Mouse (Mus musculus) cerebellum, adult 2 months (tissue): ENCODE measurements around the gene Ap1g1. TPM values are rescaled to one million over a fixed set of nuclear protein-coding genes. Genes with fewer than 3 reads are reported as not detected.

ENCODE experiments used
- DNase-seq, 2 experiments: peaks; one replicate each; pipeline ENCODE4 v3.0.0; 2021
- H3K27ac ChIP-seq: fragments of 200-500 bp; 2 replicates; pipeline ENCODE4 v1.5.1; 2012; ENCODE audit warnings: low read length, control low read depth, inconsistent platforms; ENCODE audit not compliant: insufficient read depth
- H3K27me3 ChIP-seq: fragments of 200-500 bp; 2 replicates; pipeline ENCODE4 v1.6.1; 2012; ENCODE audit warnings: inconsistent platforms, mild to moderate bottlenecking, low read length, moderate library complexity; ENCODE audit not compliant: control insufficient read depth, insufficient read depth
- H3K4me1 ChIP-seq: fragments of 200-500 bp; 2 replicates; pipeline ENCODE4 v1.6.1; 2011; ENCODE audit warnings: low read length; ENCODE audit not compliant: control insufficient read depth, insufficient read depth
- H3K4me3 ChIP-seq: fragments of 200-500 bp; replicated peaks from 2 replicates; pipeline ENCODE3; 2011; ENCODE audit warnings: mild to moderate bottlenecking, low read depth, low read length, control low read depth; ENCODE audit not compliant: insufficient read depth
- CTCF ChIP-seq: fragments of 200-500 bp; IDR thresholded peaks from 2 replicates; pipeline ENCODE4 v1.5.1; 2011; ENCODE audit warnings: low read depth, mild to moderate bottlenecking, control low read depth, low read length, moderate library complexity, borderline replicate concordance; ENCODE audit not compliant: insufficient read depth
- POLR2A ChIP-seq: fragments of 200-500 bp; IDR thresholded peaks from 2 replicates; pipeline ENCODE4 v1.6.1; 2011; ENCODE audit warnings: low read length, control low read depth, borderline replicate concordance; ENCODE audit not compliant: insufficient read depth
- WGBS: fragments of 180-500 bp; shearing (Covaris S2); methylation state at CpG from one replicate; pipeline ENCODE4 v1.1.7; 2018; 5-methylcytosine and 5-hydroxymethylcytosine counted together
- polyA plus RNA-seq: library from polyadenylated mRNA; depleted of rRNA; stranded (reverse); fragments of >200 nt; gene quantifications from 2 replicates; pipeline ENCODE4 v1.2.3, GENCODE M21; 2012

Ap1g1 gene
- polyA plus RNA-seq, 1 experiment: 74.4 TPM

- 80% methylated on average over 3 of the region's 3 CpGs for WGBS
- Histone ChIP-seq H3K4me3 (no peak overlapping the region), H3K27ac (no peak overlapping the region), H3K27me3 (no peaks in the 10 kb centered on the region), H3K4me1 (no peaks in the 10 kb centered on the region)
- DNase-seq: no peak
- TF ChIP-seq POLR2A (no peak), CTCF (no peak)
These were observed 70.6 kb downstream of the Ap1g1 start for GRCm38 (mm10) chr8:109848981-109849380.

- TF ChIP-seq POLR2A (no peak), CTCF (peak; percentile 83)
- peak; percentile 53 to 66 for DNase-seq
- no peak overlapping the region for H3K4me3 ChIP-seq
- H3K27me3 ChIP-seq: no peaks in the 10 kb centered on the region
- WGBS: 38% methylated on average over 6 of the region's 6 CpGs
- H3K27ac ChIP-seq: no peak overlapping the region
- H3K4me1 ChIP-seq: no peaks in the 10 kb centered on the region
These were observed 75.1 kb downstream of the Ap1g1 start for GRCm38 (mm10) chr8:109853423-109853822.

- Histone ChIP-seq H3K4me3 (no peak overlapping the region), H3K27ac (no peak overlapping the region), H3K4me1 (no peaks in the 10 kb centered on the region), H3K27me3 (no peaks in the 10 kb centered on the region)
- TF ChIP-seq CTCF (no peak), POLR2A (no peak)
- WGBS: 94% methylated on average over 4 of the region's 4 CpGs
- no peak for DNase-seq
These were observed 76.2 kb downstream of the Ap1g1 start for GRCm38 (mm10) chr8:109854522-109854921.

GRCm38 (mm10) chr8:109855451-109855850, 77.1 kb downstream of the Ap1g1 start:
- no peaks in the 10 kb centered on the region for H3K4me1 ChIP-seq
- 97% methylated on average over 6 of the region's 6 CpGs for WGBS
- H3K27ac ChIP-seq: no peak overlapping the region
- no peaks in the 10 kb centered on the region for H3K27me3 ChIP-seq
- DNase-seq: no peak
- H3K4me3 ChIP-seq: no peak overlapping the region
- TF ChIP-seq POLR2A (no peak), CTCF (no peak)

- Histone ChIP-seq H3K27me3 (no peaks in the 10 kb centered on the region), H3K4me3 (no peak overlapping the region), H3K4me1 (peaks cover 6% of the 10 kb centered on the region), H3K27ac (no peak overlapping the region)
- 89% methylated on average over 2 of the region's 2 CpGs for WGBS
- TF ChIP-seq POLR2A (no peak), CTCF (no peak)
- DNase-seq: no peak
These were observed 85.0 kb downstream of the Ap1g1 start for GRCm38 (mm10) chr8:109863398-109863797.

- Histone ChIP-seq H3K4me1 (peaks cover 6% of the 10 kb centered on the region), H3K27me3 (no peaks in the 10 kb centered on the region), H3K27ac (no peak overlapping the region), H3K4me3 (no peak overlapping the region)
- no peak for DNase-seq
- WGBS: 93% methylated on average over 2 of the region's 2 CpGs
- no peak for TF ChIP-seq POLR2A
- TF ChIP-seq CTCF: no peak
These were observed 86.4 kb downstream of the Ap1g1 start for GRCm38 (mm10) chr8:109864798-109865197.

GRCm38 (mm10) chr8:109865536-109865935, 87.2 kb downstream of the Ap1g1 start:
- Histone ChIP-seq H3K27ac (peak overlapping the region; percentile 13; the same call in 1 of the 2 replicates), H3K4me1 (peaks cover 6% of the 10 kb centered on the region), H3K27me3 (no peaks in the 10 kb centered on the region), H3K4me3 (no peak overlapping the region)
- DNase-seq: peak in 1 of 2 experiments; percentile 30
- 17% methylated on average over 4 of the region's 4 CpGs for WGBS
- TF ChIP-seq CTCF: no peak

- no peaks in the 10 kb centered on the region for H3K27me3 ChIP-seq
These were observed 88.3 kb downstream of the Ap1g1 start for GRCm38 (mm10) chr8:109866690-109867089.

More at GRCm38 (mm10) chr8:109866690-109867089, 88.3 kb downstream of the Ap1g1 start:
- WGBS: 95% methylated on average over 5 of the region's 5 CpGs
- DNase-seq: no peak
- Histone ChIP-seq H3K4me1 (peaks cover 6% of the 10 kb centered on the region), H3K4me3 (no peak overlapping the region), H3K27ac (no peak overlapping the region)
- no peak for TF ChIP-seq POLR2A
- no peak for TF ChIP-seq CTCF
